Mouse (Mus musculus): ENCODE measurements around the gene Ttc13.

- TF ChIP-seq CTCF (conservative IDR thresholded peaks at IDR 0.05; ENCODE audit: insufficient read depth, insufficient read length, low read depth, low read length), result no peak
- no peak for TF ChIP-seq POLR2A (IDR thresholded peaks at IDR 0.05; ENCODE audit: low read depth, low read length)
These were observed 86.6 kb downstream of the Ttc13 start for GRCm38 (mm10) chr8:124635247-124635502.

Measured in kidney, adult 2 months (tissue).